Mouse (Mus musculus): ENCODE results near the gene Ssh2. TPM values are rescaled to one million over a fixed set of nuclear protein-coding genes. Genes with fewer than 3 reads are reported as not detected.
A peak's percentile ranks its signal among the peaks of the same experiment; 100 is the strongest.

The Ssh2 gene
- polyA plus RNA-seq, 1 experiment: 0.47 TPM

DNA sequence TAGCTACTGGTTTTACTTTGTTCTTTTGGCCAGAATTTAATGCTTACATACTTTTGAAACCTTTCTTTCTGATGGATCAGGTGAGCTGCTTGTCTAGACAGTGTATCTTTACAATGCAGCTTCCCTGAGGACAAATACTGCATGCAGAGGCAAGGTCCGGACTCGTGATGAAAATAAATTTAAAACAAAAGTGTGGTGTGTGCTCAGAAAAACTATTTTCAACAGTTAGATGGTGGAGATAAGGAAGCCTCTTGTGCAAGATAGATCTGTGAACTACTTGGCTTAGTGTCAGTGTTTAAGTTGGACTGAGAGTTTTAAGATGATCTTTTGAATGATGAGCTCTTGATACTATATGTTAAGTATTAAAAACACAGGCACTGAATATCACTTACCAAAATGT lies 186.4 kb downstream of the Ssh2 start:
- H3K27me3 ChIP-seq (ENCODE audit: control insufficient read depth): no peaks in the 10 kb centered on the region
- H3K4me1 ChIP-seq (ENCODE audit: control insufficient read depth): no peaks in the 10 kb centered on the region
- no peak overlapping the region for H3K4me3 ChIP-seq (replicated peaks)
- TF ChIP-seq TAL1 (IDR thresholded peaks at IDR 0.05; ENCODE audit: low read length) (no peak), GATA1 (IDR thresholded peaks at IDR 0.05; ENCODE audit: low read length) (peak; percentile 69)
- H3K36me3 ChIP-seq (ENCODE audit: control insufficient read depth): peaks cover 10% of the 10 kb centered on the region
- no peaks in the 10 kb centered on the region for H3K9me3 ChIP-seq (ENCODE audit: control insufficient read depth, low read length)

DNA sequence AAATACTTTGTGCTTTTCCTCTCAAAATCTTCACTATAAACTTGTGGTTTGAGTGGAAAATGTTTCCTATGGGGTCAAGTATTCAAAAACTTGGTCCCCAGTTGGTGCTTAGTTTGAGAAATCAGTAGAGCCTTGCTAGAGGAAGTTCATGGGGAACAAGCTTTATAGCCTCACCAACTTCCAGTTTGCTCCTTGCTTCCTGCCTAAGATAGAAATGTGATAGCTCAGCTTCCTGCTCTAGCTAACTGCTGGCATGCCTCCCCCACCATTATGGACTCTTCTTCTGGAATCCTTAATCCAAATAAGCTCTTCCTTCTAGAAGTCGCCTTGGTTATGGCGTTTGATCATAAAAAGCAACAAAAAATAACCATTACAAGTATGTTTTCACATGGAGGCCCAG lies 190.2 kb downstream of the Ssh2 start:
- no peak overlapping the region for H3K4me3 ChIP-seq (replicated peaks)
- H3K4me1 ChIP-seq (ENCODE audit: control insufficient read depth): peaks cover 9% of the 10 kb centered on the region
- TF ChIP-seq GATA1 (IDR thresholded peaks at IDR 0.05; ENCODE audit: low read length) (no peak), TAL1 (IDR thresholded peaks at IDR 0.05; ENCODE audit: low read length) (no peak)

DNA sequence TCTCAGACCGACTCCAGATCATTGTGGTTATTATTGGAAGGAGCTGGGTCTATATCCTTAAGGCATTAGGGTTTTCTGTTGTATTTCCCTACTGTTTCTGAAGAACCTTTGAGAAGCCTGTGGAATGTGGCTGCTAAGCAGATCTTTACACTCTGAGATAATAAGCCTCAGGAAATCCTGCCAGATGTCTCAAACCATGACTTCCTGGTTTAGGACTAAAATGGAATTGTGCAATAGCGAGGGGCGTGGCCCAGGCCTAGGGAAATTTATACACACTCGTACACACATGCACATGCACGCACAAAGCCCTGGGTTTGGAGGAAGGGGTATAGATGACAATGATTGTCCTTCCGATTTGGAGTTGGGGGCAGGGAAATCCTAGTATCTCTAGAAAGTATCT lies 193.8 kb downstream of the Ssh2 start:
- H3K27me3 ChIP-seq (ENCODE audit: control insufficient read depth): no peaks in the 10 kb centered on the region
- TF ChIP-seq GATA1 (IDR thresholded peaks at IDR 0.05; ENCODE audit: low read length) (no peak), TAL1 (IDR thresholded peaks at IDR 0.05; ENCODE audit: low read length) (no peak)
- H3K4me1 ChIP-seq (ENCODE audit: control insufficient read depth): peaks cover 17% of the 10 kb centered on the region
- H3K9me3 ChIP-seq (ENCODE audit: control insufficient read depth, low read length): no peaks in the 10 kb centered on the region
- no peak overlapping the region for H3K4me3 ChIP-seq (replicated peaks)
- H3K36me3 ChIP-seq (ENCODE audit: control insufficient read depth): peaks cover 9% of the 10 kb centered on the region

More for the DNA sequence above, 190.2 kb downstream of the Ssh2 start:
- Histone ChIP-seq H3K36me3 (ENCODE audit: control insufficient read depth) (peaks cover 9% of the 10 kb centered on the region), H3K27me3 (ENCODE audit: control insufficient read depth) (no peaks in the 10 kb centered on the region), H3K9me3 (ENCODE audit: control insufficient read depth, low read length) (no peaks in the 10 kb centered on the region)

DNA sequence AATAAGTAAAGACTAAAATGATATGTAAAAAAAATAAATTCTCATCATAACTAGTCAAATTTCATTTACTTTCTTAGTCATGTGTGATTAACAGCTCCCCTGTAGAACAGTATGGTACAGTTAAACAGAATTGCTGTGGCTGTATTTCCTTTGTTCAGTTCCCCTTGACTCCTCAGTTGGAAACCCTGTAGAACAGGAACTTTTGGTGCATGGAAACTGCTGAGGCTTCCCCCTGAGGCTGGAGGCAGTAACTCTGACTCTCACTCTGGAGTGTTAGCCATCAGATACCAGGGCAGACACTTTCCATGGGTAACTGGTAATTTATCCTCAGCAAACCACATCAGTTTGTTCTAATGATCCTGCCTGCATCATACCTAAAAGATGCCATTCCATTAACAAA lies 195.2 kb downstream of the Ssh2 start:
- H3K4me3 ChIP-seq (replicated peaks): no peak overlapping the region
- peaks cover 17% of the 10 kb centered on the region for H3K4me1 ChIP-seq (ENCODE audit: control insufficient read depth)
- H3K27me3 ChIP-seq (ENCODE audit: control insufficient read depth): no peaks in the 10 kb centered on the region
- TF ChIP-seq TAL1 (IDR thresholded peaks at IDR 0.05; ENCODE audit: low read length) (no peak), GATA1 (IDR thresholded peaks at IDR 0.05; ENCODE audit: low read length) (no peak)
- H3K9me3 ChIP-seq (ENCODE audit: control insufficient read depth, low read length): no peaks in the 10 kb centered on the region
- H3K36me3 ChIP-seq (ENCODE audit: control insufficient read depth): peaks cover 9% of the 10 kb centered on the region

DNA sequence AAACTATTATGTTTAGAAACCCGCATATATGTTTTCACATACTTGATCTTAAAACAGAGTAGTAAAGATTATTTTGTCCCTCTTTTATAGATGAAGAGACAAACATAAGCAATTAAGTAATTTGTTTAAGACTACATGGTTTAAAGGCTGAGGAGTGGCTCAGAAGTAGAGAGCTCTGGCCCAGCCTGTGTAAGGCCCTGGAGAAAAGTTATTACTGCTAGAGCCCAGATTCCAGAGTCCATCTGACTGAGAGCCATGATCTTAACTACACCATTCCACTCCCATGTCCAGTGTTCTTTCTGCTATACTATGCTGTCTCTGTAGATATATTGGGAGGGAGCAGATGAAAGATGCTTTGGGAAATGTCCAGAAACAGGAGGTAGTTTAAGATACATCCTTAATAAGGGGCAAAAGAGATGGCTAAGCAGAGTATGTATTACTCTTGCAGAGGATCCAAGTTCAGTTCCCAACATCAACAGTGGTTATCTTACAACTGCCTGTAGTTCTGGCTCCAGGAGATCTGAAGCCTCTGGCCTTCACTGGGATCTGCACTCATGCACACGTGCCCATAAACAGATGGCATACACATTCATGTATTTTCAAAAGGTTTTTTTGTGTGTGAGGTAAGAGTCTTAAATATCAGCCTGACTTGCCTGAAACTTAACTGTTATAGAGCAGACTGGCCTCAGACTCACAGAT lies 198.2 kb downstream of the Ssh2 start:
- Histone ChIP-seq H3K36me3 (ENCODE audit: control insufficient read depth) (peaks cover 5% of the 10 kb centered on the region), H3K4me1 (ENCODE audit: control insufficient read depth) (peaks cover 16% of the 10 kb centered on the region), H3K4me3 (replicated peaks) (no peak overlapping the region), H3K9me3 (ENCODE audit: control insufficient read depth, low read length) (no peaks in the 10 kb centered on the region), H3K27me3 (ENCODE audit: control insufficient read depth) (no peaks in the 10 kb centered on the region)
- TF ChIP-seq GATA1 (IDR thresholded peaks at IDR 0.05; ENCODE audit: low read length) (no peak), TAL1 (IDR thresholded peaks at IDR 0.05; ENCODE audit: low read length) (no peak)

DNA sequence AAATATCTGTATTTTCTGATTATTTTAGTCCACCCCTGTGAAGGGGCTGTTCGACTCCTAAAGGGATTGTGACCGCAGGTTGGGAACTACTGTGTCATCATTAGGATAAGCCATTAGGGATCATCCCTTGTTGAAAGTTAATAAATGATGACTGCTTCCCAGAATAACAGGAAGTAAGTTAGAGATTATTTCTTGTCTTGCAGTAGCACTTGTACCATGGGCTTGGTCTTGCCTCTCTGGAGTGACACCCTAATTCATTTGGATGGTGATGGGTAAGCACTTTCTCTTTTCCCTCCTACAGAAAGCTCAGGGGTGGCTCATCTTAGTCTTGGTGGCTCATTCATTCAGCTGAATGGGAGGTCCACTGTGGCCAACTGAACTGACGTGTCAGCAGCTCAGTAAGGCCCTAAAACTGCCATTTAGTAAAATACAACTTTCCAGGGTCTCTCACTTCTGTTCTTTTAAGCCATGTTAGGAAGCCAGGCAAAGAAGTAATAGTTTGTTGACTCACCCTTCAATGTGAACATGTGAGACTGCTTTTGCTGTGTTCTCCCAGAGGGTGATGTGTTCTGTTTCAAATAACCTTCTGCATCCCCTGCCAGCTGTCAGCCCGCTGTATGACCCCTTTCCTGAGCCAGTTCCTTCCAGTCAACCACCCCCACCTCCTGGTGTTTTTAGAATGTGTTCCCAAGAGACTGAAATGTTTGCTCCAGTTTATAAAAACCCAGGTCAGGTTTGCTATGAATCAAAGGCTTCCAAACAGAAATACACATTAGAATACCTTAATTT lies 200.3 kb downstream of the Ssh2 start:
- Histone ChIP-seq H3K36me3 (ENCODE audit: control insufficient read depth) (peaks cover 6% of the 10 kb centered on the region), H3K4me3 (replicated peaks) (no peak overlapping the region), H3K27me3 (ENCODE audit: control insufficient read depth) (no peaks in the 10 kb centered on the region), H3K9me3 (ENCODE audit: control insufficient read depth, low read length) (no peaks in the 10 kb centered on the region), H3K4me1 (ENCODE audit: control insufficient read depth) (peaks cover 10% of the 10 kb centered on the region)
- TF ChIP-seq TAL1 (IDR thresholded peaks at IDR 0.05; ENCODE audit: low read length) (no peak), GATA1 (IDR thresholded peaks at IDR 0.05; ENCODE audit: low read length) (no peak)

DNA sequence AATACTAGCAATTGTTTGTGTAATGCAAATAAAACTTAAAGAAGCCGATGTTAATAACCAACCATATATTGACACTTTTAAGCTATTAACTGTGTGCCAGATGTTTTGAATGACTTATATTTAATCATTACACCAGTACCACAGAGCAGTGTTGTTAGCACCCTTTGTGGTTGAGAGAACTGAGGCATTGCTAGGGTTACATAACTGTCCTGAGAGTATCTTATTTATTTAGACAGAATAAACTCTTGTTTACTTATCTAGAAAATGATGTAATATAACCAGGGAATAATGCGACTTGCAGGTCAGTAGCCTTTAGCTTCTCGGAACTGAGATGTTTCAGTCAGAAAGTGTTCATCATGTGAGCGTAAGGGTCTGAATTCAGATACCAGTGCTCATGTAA lies 201.9 kb downstream of the Ssh2 start:
- Histone ChIP-seq H3K36me3 (ENCODE audit: control insufficient read depth) (peaks cover 19% of the 10 kb centered on the region), H3K4me3 (replicated peaks) (no peak overlapping the region), H3K4me1 (ENCODE audit: control insufficient read depth) (peaks cover 24% of the 10 kb centered on the region), H3K9me3 (ENCODE audit: control insufficient read depth, low read length) (no peaks in the 10 kb centered on the region), H3K27me3 (ENCODE audit: control insufficient read depth) (no peaks in the 10 kb centered on the region)
- TF ChIP-seq TAL1 (IDR thresholded peaks at IDR 0.05; ENCODE audit: low read length) (no peak), GATA1 (IDR thresholded peaks at IDR 0.05; ENCODE audit: low read length) (no peak)

DNA sequence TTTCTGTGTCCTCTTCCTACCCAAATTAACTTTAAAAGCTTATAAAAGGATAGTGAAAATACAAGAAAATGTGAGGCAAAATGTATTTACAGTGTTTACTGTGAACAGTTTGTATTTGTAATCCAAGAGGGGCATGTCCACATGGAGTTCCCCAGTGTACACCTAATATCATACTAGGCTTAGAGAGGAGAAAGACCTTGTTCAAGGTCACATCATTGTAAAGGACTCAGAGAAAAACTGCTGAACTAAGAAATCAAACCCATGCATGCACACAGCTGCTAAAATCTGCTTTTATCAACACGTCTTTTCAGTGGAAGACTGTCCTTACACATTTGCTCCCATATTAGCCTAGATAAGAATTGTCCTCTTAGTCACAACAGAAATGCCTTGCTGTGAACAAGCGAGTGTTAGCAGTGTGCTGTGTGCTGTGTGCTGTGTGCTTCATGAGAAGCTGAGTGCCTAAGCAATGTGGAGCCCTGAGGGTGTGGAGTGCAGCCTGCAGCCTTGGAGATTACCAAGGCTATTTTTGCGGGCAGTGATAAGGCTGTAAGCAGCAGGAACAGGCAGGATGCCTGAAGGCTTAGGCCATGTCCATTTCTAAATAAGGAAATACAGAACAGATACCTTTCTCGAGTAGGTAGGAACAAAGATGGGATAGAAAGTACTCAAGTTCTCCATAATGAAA lies 207.2 kb downstream of the Ssh2 start:
- peaks cover 32% of the 10 kb centered on the region for H3K4me1 ChIP-seq (ENCODE audit: control insufficient read depth)
- peaks cover 39% of the 10 kb centered on the region for H3K36me3 ChIP-seq (ENCODE audit: control insufficient read depth)
- H3K4me3 ChIP-seq (replicated peaks): peak overlapping the region; percentile 13
- H3K9me3 ChIP-seq (ENCODE audit: control insufficient read depth, low read length): no peaks in the 10 kb centered on the region
- H3K27me3 ChIP-seq (ENCODE audit: control insufficient read depth): no peaks in the 10 kb centered on the region
- TF ChIP-seq TAL1 (IDR thresholded peaks at IDR 0.05; ENCODE audit: low read length): peak; percentile 82
- peak; percentile 82 for TF ChIP-seq GATA1 (IDR thresholded peaks at IDR 0.05; ENCODE audit: low read length)

DNA sequence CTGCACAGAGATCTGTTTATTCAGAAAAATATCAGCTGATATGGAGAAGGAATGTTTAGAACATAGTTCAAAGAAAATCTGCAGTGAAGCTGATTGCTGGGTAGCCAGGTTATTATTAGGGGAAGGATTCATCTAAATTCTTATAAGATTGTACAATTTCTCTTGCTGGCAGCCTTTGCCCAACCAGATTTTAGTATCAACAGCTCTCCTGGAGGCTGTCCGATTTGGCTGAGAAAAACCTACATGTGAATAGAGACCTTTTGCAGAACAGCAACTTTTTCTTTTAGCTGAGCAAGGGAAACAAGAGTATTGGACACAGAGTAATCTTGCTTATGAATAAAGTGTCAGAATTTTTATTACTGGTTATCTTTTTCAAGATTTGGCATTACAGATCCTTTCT lies 212.4 kb downstream of the Ssh2 start:
- H3K9me3 ChIP-seq (ENCODE audit: control insufficient read depth, low read length): no peaks in the 10 kb centered on the region
- peaks cover 12% of the 10 kb centered on the region for H3K4me1 ChIP-seq (ENCODE audit: control insufficient read depth)
- no peaks in the 10 kb centered on the region for H3K27me3 ChIP-seq (ENCODE audit: control insufficient read depth)
- H3K4me3 ChIP-seq (replicated peaks): no peak overlapping the region
- peaks cover 29% of the 10 kb centered on the region for H3K36me3 ChIP-seq (ENCODE audit: control insufficient read depth)
- no peak for TF ChIP-seq GATA1 (IDR thresholded peaks at IDR 0.05; ENCODE audit: low read length)
- no peak for TF ChIP-seq TAL1 (IDR thresholded peaks at IDR 0.05; ENCODE audit: low read length)
